Mouse (Mus musculus) adrenal gland, adult 18-20 months (tissue): ENCODE measurements at regions not wholly inside any gene's neighbourhood (a gene's known extent, or its start where the extent isn't known, plus 50 kb on each side); places are given as distances from the start of the nearest gene placed in this dataset.
A peak's percentile ranks its signal among the peaks of the same experiment; 100 is the strongest.

Experiments used
- DNase-seq, 2 experiments: peaks; one replicate each; pipeline ENCODE4 v3.0.0; 2021 to 2022; ENCODE audit warnings: low spot score in 2 of 2
- microRNA-seq, 2 experiments: library from miRNA; unstranded; fragments of <30 nt; microRNA quantifications; one replicate each; pipeline ENCODE4 v1.2.0; 2021; ENCODE audit warnings: borderline number of aligned reads in 2 of 2

GRCm38 (mm10) chr11:32911791-32912190 lies 87.4 kb upstream of the Smim23 start:
- no peak for DNase-seq

DNA sequence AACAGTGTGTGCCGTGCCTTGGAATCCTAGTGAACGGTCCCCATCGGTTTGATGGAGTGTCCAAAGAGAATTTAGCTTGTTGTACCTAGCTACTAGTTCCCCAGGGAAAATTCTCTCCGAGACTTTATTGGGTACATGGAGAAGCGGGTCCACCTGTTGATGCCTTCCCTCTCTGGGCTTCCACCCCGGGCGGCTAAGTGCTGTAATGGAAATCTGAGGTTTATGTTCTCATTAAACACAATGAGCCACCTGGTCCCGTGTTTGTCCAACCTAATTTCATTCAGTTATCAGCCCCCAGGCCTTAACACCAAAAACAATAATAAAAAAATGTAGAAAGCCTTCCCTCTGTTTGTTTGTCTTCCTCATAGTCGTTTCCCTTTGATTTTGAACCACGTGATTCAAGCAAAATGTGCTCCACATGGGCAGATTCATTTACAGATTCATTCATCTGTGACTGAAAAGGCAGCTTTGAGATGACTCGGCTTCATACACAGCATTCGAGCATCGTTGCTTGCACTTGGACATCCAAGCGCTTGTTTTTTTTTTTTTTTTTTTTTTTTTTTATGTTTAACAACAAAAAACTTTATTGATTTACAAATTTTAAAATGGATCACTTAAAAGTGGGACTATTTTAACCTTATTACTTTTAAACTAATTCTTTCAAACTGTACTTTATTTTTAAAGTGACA lies 84.5 kb upstream of the Smim23 start:
- no peak for DNase-seq

- DNase-seq, result peak in 1 of 2 experiments; percentile 22
Observed at GRCm38 (mm10) chr11:32907520-32908233, 83.3 kb upstream of the Smim23 start.

DNA sequence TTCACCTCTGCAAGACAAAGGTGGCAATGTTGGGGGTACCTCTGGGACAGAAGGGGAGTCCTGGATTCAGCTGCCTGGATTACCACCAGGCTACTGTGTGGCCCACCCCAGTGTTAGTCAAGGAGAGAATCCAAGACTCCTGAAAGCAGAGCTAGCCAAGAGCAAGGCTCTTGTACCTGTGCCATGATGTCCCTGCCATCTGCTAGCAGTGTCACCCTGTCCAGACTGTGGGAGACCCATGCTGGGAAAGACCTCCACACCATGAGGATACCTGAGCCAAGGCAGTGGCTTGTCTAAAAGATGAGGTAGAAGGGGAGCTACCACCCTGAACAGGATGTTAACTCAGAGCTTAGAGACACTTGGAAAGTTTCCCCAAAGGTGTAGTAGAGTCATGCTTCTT lies 79.6 kb upstream of the Smim23 start:
- no peak for DNase-seq

- DNase-seq, result no peak
Observed at GRCm38 (mm10) chr11:32903389-32903788, 79.0 kb upstream of the Smim23 start.

DNA sequence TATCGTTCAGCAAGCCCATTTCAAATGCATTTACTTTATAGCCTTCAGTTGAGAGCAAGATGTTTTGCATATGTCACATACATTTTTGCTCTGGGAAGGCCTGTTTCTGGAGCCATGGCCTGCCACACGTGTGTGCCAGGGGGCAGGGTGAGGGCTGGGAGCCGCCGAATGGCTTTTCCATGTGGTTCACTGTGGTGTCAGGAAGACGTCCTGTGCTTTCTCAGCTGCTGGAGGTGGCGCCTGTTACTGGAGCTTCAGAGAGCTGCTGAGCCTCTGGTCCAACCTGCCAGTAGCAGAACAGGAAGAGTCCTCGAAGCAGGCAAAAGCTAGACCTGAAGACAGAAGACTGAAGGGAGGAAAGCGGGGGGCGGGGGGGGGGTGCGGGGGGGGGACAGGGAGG lies 78.5 kb upstream of the Smim23 start:
- no peak for DNase-seq

DNA sequence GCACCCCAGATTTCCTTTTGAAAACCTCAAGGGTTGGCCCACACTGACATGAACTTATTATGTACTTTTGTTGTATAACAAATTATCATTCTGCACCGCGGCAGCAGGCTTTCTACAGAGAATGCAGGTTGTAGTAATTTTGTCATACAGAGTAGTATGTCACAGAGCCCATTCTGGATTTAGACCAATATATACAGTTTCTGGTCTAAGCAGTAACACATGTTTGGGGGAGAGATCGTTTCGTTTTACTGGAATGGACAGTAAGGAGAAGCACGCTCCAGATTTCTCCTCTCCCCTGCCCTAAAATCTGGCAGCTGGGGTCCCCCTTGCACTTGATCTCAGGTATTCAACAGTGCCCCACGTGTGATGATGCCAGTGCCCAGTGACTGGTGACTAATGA lies 76.0 kb upstream of the Smim23 start:
- no peak for DNase-seq

DNA sequence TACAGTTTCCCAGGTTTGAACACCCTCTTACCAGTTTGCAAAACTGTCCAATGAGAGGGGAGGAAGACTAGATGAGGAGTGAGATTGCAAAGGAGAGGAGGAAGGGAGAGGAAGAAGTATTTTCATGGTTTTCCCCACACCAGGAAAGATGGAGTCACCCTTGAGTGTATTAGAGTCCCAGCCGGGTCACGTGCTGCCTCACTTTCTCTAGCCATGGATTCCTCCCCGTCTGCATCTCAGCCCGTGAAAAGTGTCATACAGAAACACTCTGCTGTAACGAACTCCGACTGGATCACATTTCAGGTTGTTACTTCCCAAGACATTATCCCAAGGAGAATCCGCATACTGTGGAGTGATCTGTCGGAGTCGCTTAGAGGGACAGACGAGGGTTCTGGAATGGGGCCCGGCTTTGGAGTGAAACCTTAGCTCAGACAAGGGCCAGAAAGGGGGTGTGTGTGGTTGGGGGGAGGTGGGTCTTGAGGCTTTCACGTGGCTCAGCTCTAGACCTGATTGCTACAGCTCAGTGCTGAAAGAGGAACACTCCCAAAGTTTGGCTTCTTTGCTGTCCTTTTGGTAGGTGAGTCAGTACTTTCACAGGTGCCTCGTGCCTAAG lies 75.3 kb upstream of the Smim23 start:
- DNase-seq, result no peak

DNA sequence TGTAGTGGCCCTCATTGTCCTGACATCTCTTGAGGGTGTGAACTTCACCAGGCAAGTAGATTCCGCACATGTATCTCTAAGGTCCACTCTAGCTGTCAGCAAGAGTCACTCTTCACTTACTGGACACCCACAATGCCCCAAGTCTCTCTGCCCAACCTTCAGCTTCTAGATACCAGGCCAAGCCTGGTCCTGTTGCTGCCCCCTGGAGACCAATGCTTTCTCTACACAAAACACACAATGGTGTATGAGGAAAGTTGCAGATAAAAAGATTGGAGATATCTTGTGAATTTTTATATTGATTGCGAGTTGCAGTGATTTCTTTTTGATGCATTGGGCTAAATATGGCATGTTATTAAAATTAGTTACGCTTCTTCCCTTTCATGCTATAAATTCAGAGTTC lies 71.0 kb upstream of the Smim23 start:
- no peak for DNase-seq

DNA sequence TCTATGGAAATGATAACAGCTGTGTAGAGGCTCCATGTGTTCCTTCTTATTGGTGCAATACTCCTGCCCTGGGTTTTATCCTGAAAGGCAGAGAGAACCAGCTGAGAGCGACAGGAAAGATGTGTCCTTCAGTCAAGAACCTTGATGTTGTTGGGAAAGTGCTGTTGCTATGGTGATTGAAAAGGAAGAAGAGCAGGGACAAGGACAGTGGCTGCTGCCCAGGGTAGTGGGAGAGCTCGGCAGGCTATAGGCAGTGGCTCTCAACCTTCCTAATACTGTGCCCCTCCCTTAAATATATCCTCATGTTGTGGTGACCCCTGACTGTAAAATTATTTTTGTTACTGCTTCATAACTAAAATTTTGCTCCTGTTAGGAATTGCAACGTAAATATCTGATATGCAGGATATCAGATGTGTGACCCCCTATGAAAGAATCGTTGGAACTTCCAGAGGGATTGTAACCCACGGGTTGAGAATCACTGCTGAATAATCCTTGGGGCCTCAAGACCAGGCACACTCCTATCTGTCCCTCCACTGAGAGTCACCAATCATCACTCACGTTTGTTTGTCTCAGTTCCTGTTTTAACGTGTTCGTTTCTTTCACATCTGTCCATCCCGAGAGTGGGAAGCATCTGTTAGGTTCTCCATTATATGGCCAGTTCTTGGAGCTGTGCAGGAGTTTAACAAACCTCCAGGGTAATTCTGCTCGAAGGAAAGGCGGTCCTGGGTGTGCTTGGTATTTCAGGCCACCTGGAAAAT lies 68.9 kb upstream of the Smim23 start:
- DNase-seq, result no peak

DNA sequence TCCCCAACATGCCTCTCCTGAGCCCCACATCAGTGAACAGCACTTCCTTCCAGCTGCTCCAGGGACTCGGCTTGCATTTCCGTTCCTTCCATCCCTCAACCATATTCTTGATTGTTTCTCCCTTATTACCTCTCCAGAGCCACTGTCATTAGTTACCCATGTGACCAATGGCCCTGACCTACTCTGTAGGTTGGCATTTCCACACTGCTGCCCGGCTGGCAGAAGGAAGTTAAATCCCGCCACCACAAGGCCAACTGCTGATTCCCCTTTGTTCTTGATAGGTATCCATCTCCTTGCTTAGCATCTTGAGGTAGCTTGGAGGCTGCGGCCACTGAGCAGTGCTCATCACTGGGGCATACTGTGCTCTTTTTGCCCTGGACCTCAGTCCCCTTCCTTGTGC lies 68.1 kb upstream of the Smim23 start:
- DNase-seq, result no peak

- no peak for DNase-seq
Observed at GRCm38 (mm10) chr11:32889248-32889647, 64.8 kb upstream of the Smim23 start.

- no peak for DNase-seq
Observed at GRCm38 (mm10) chr11:32884744-32885143, 60.3 kb upstream of the Smim23 start.

GRCm38 (mm10) chr11:32883062-32883852 lies 58.9 kb upstream of the Smim23 start:
- DNase-seq, result no peak

GRCm38 (mm10) chr11:32878967-32879366 lies 54.6 kb upstream of the Smim23 start:
- no peak for DNase-seq

Small RNAs in the stretch of these regions (microRNA-seq; reads per million reads assigned to microRNA genes)
- gene Gm26052, result 0 reads per million in 2 experiments
